Mouse (Mus musculus): Measurements from ENCODE around the gene Fam24b.

GRCm38 (mm10) chr7:131322192-131322591, 7.1 kb downstream of the Fam24b start, which contains the start of gene Cuzd1:
- TF ChIP-seq CTCF (IDR thresholded peaks at IDR 0.05; ENCODE audit: insufficient read depth, low read length) = no peak
- TF ChIP-seq POLR2A (IDR thresholded peaks at IDR 0.05; ENCODE audit: borderline replicate concordance, extremely low read depth, low read depth, low read length) = no peak
